Mouse (Mus musculus): ENCODE measurements around the gene Tarbp1. TPM values are rescaled to one million over a fixed set of nuclear protein-coding genes. Genes with fewer than 3 reads are reported as not detected.
A peak's percentile ranks its signal among the peaks of the same experiment; 100 is the strongest.

Gene Tarbp1
- 1 to 10 TPM; 3.7 to 4.5 TPM for total RNA-seq (2021)

DNA sequence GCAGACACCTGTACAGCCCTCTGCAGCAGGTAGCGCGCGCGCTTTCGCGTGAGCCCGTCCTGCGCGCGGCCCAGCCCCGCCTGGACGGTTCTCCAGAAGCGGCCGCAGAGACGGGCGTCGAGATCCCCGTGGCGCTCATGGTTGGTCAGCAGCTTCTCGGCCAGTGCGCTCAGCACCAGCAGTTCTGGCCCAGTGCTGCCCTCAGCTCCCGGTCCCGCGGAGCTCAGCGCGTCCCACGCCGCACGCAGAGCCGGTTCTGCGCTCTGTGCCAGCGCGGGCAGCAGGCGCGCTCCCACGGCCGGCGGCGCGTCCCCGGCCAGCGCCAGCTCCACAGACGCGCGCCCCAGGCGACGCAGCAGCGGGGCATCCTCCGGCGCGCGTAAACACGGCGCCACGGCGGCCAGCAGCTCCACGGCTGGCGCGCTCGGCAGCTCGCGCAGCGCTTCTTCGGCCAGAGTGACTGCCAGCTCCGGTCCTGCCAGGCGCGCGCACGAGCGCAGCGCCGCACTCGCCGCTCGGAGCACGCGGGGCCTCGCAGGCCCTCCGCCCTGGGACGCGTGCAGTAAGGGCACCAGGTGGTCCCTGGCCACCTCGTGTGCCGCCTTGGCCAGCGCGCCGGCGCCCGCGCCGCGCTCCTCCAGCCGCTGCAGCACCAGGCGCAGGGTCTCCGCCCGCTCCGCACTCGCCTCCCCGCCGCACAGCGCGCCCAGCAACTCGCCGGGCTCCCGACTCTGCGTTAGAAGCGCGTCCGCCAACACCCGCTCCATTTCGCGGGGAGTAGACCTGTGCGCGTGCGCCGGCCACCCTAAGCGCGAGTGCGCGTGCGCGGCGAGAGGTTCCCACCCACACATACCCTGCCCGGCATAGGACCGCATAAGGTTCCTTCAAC, at the start of gene Tarbp1:
TSS of gene Tarbp1 (minus strand) at position 767 of the 889 bp plus-strand sequence.
- intact Hi-C loops (cut with DNase I): loop anchor here (5.0 kb wide), 1 partner anchor 217 kb away; no protein-coding TSS in a partner anchor

DNA sequence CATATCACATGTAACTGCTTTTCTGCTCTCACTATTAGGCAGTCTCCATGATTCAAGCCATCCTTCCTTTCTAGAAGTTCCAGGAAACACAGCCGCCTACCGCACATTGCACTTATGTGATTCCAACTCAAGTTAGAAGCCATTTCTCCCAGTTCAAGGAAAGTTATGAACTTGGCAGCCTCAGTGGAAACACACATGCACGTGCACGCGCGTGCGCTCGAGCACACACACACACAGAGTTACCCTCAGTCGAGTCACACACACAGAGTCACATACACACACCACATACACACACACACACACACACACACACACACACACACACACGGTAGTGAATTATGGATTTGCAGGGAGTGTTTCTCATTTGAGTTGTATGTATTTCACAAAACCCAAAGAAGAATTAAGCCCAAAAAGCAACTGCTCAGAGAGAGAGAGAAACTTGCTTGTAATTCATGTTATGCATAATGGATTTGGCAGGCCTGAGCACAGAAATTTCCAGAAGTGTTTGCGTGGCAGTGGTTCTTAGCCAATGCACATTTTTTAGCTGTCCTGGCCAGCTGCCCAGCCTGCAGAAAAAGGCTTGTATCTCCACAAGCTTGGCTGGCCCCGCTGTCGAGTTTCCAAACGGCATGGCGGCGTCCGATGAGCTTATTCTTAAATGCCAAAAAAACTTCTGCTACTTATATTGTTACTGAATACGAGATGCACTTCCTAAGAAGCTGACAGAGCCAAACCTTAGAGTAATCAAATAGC, 49.5 kb upstream of the Tarbp1 start:
- intact Hi-C loops (cut with DNase I): loop anchor here (5.0 to 10.0 kb wide), 2 partner anchors 63 to 140 kb away; no protein-coding TSS in a partner anchor

More for the DNA sequence above, at the start of gene Tarbp1:
- DNase-seq (ENCODE audit: extremely low spot score in 1 of 2, low spot score in 2 of 2): peak; percentile 83 to 93

DNA sequence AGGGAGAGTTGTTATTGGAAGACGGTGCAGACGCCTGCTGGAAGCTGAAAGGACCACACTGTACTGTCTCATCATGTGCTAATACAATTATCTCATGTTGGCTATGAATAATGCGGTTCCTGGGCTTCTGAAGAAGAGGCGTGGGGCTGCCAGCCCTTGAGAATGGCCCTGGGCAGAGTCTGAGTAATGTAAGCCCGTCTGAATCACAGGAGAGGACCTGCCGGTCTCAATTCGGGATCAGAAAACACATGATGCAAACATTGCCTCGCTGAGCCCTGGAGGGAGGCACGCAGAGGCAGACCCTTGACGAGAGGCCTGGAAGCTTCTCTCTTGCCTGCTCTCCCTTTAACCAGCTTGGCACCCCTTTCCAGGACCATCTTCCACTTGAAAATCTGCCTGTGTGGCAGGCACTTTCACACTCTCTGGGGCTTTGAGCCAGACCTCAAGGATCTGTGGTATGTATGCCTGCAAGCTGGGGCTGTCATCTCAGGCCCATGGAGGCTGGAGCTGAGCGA, 48.3 kb upstream of the Tarbp1 start:
- intact Hi-C loops (cut with DNase I): loop anchor here (5.0 to 10.0 kb wide), 2 partner anchors 64 to 142 kb away; no protein-coding TSS in a partner anchor
- no peak for DNase-seq (ENCODE audit: extremely low spot score in 1 of 2, low spot score in 2 of 2)

More for the DNA sequence above, 49.5 kb upstream of the Tarbp1 start:
- peak; percentile 89 for DNase-seq (ENCODE audit: extremely low spot score in 1 of 2, low spot score in 2 of 2)

DNA sequence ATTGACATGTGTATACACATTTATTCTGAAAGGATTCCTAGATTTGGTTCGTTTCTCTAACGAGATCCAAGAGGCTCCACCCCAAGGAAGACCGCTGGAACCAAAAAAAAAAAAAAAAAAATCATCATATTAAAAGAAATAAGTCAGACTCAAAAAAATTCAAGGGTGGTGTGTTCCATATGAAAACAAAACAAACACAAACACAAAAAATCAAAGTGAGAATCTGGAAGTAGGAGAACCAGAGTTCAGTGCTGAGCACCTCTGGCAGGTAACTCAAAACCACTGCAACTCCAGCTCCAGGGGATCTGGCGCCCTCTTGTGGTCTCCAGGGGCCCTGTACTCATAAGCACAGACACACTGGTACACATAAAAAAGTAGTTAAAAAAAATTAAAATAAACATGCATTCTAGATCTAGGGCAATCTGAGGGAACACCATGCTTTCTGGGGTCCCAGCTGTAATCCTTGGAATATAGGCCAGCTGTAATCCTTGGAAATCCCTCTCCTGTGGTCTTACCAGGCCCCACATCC, 44.6 kb upstream of the Tarbp1 start:
- intact Hi-C loops (cut with DNase I): no loop called here
- no peak for DNase-seq (ENCODE audit: extremely low spot score in 1 of 2, low spot score in 2 of 2)

DNA sequence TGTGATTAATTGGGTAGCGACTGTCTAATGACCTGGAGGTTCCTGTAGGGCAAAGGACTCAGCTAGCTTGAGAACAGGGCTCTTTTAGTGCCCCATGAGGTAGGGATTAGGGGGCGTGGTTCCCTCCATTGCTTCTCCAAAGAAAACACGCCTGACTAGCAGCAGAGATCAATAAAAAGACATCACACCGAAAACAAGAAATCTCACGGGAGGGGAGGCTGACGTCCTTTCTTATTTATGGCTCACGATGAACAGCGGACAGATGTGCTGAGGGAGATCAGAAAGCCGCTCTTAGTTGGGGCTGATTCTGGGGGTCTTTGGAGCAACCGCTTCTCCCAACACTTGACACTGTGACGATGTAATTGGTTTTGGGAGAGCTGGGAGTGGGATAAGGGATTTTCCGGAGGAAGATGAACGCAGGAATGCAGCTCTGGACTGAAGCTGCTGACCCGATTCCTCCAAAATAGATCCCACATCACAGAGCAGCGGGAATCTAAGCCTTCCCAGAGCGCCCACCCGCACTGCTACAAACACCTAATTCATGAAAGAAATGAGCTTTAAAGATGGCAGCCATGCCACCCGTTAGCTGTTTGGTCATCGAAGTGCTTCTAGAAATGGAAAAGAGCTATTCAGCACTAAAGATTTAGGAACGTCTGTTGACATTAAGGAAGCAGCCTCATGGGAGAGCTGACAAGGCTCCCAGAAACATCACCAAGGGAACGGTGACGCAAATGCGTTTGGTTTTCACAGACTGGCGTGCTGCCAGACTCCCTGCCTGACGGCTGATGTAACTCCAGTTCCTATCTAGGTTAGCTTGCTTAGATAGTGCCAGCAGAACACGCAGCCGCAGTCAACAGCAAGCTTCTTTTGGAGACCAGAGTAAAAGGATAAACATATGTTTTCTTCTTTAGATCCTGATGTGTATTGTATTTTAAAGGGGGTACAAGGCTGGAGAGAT, 42.0 kb upstream of the Tarbp1 start:
- intact Hi-C loops (cut with DNase I): no loop called here
- peak; percentile 98 for DNase-seq (ENCODE audit: extremely low spot score in 1 of 2, low spot score in 2 of 2)

DNA sequence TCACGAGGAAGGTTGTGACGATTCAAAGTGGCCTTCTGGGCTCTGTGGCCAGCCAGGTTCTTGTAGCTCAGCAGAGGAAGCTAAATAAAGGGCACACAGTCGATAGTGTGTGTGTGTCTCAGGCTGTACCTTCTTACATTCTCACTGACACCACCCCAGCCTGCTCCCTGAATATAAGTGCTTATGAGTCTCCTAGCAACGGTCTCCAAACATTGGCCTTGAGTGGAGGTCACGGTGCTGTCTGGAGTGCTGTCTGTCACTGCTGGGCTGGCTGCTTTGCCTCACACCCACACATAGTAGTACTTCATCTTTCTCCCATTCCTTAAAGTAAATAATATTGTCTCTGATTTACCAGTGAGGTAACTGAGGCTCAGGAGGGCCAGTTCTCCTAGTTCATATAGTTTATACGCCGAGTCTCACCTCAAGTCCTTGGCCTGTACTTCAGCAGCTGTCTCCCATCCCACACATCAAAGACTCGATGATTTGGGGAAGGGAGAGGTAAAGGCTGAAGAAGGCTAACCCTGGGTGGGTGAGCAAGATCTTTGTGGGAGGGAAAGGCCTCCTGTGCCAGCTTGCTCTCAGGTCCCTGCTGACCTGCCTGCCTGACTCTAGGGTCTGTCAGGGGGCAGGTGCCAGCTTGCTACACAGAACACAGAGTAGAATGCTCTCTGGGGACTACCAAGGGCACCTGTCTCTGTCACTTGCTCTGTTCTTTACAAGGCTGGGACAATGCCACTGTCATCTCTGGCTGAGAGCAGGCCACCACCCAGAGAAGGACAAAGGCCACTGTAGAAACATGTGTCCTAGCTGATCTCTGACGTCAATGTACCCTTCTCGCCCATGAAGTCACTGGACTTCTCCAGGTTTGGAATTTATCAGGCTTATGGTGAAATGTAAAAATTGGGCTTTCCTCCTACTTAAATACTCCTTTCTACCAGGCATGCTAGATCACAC, 39.4 kb upstream of the Tarbp1 start:
- intact Hi-C loops (cut with DNase I): no loop called here
- DNase-seq (ENCODE audit: extremely low spot score in 1 of 2, low spot score in 2 of 2): no peak

DNA sequence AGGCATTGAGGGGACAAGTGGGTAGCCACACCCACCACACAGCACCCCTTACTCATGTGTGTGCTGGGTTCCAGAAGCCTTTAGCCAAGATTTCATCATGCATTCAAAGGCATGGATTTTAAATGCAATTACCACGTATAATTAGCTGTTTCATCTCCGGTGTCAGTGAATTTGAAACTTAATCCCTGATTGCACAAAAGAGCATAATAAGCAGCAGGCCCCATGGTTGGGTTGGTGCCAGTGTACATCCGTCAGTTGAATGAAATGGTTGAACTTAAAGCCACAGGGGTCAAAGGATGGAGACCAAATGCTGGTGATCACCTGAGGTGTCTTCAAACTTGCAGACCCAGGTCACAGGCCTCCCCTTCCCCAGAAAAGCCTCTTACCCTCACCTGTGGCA, 36.0 kb upstream of the Tarbp1 start:
- intact Hi-C loops (cut with DNase I): no loop called here

DNA sequence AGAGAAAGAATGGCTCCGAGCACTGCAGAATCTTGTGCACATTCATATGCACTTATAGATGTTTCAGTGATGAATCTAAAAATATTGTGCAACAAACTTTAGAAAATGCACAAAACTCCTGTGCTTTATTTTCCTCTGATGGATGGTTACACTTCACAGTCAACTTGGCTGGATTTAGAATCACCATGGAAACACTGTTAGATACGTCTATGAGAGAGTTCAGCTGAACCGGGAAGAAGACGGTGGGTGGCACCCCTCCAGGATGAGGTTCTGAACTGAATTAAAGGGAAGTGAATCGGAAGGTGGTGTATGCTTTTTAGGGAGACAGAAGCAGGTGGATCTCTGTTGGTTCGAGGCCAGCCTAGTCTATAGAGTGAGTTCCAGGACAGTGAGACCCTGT, 34.8 kb upstream of the Tarbp1 start:
- DNase-seq (ENCODE audit: extremely low spot score in 1 of 2, low spot score in 2 of 2): peak in 1 of 2 experiments; percentile 59
- intact Hi-C loops (cut with DNase I): no loop called here

More for the DNA sequence above, 36.0 kb upstream of the Tarbp1 start:
- no peak for DNase-seq (ENCODE audit: extremely low spot score in 1 of 2, low spot score in 2 of 2)

DNA sequence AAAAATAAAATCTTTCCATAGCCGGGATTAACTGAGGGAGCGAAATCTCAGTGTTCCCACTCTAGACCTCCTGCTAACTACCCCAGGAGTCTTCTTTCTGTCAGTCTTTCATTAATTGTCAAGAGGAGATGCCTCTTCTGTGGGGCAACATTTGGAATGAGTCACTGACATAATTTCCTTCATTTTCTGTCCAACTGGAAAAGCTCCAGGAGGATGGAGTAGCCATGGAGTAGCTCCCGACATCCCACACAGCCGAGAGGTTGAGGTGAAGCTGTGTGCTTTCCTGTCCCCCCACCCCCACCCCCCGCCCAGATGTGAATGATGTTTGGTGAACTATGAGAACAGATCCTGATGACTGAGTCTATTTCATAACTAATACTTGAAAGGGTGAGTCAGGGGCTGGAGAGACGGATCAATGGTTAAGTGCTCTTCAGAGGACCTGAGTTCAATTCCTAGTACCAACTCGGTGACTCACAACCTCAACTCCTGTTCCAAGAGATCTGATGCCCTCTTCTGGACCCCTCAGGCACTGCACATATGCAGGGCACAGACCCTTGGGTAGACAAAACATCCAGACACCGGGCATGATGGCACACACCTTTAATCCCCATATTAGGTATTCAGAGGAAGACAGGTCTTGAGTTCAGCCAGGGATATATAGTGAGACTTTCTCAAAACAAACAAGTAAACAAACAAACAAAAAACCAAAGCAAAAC, 34.2 kb upstream of the Tarbp1 start:
- no peak for DNase-seq (ENCODE audit: extremely low spot score in 1 of 2, low spot score in 2 of 2)
- intact Hi-C loops (cut with DNase I): no loop called here

DNA sequence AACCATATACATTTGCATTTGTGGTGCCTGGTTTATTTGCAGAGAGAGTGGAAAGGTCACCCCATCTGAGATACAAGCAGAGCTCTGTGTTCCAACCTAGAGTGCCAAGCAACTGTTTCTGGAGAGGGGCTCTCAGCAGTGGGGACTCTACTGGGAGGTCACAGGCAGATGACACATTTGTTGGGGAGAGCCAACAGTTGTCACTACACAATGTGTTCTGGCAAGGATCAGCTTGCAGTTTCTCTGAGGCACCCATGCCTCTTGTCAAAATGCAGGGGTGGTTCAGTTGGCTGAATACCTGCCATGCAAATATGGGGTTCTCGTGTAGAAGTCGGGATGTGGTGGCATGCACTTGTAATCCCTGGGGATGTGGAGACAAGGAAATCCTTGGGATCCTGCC, 33.4 kb upstream of the Tarbp1 start:
- intact Hi-C loops (cut with DNase I): no loop called here
- DNase-seq (ENCODE audit: extremely low spot score in 1 of 2, low spot score in 2 of 2): no peak

DNA sequence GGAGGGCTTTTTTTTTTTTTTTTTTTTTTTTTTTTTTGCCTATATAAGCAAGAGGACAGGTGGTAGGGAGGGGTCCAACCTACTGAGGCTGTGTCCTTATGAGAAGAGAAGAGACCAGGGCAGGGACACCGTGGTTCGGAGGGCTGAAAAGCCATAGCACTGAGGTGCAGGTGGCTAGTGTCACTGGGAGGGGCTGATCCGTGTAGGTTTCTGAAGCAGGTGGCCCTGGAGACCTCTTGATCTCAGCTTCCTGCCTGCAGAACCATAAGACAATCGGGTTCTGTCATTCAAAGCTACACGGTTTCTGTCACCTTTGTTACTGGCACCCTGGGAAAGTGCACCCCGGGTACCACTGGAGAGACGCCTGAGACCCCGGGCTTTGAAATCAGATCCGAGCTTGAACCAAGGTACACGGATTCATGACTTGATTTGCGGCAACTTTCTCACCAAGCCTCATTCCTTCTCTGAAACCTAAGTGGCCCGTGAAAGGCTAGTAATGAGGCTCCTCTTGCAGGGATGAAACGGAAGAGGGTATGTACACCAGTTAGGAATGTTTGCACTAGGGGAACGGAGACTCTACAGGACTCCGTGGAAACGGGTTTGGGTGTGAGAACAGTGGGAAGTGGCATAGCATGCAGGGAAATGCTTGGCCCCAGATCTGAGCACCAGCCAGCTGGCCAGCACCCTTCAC, 29.8 kb upstream of the Tarbp1 start:
- intact Hi-C loops (cut with DNase I): no loop called here
- no peak for DNase-seq (ENCODE audit: extremely low spot score in 1 of 2, low spot score in 2 of 2)

DNA sequence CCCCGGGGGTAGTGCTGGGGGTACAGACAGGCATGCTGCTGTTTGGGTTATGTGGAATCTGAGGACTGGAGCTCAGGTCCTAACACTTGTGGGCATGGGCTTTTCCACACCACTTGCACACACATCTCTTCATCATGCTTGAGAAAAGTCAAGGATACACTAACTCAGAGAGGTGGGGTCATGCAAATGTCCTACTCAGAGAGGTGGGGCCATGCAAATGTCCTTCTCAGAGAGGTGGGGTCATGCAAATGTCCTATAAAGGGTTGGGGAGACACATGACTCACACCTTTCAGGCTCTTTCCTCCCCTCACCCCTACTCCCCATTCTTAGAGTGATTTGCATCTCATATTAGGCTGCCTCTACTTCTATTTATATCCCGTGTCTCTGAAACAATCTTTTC, 27.9 kb upstream of the Tarbp1 start:
- DNase-seq (ENCODE audit: extremely low spot score in 1 of 2, low spot score in 2 of 2): no peak
- intact Hi-C loops (cut with DNase I): no loop called here

DNA sequence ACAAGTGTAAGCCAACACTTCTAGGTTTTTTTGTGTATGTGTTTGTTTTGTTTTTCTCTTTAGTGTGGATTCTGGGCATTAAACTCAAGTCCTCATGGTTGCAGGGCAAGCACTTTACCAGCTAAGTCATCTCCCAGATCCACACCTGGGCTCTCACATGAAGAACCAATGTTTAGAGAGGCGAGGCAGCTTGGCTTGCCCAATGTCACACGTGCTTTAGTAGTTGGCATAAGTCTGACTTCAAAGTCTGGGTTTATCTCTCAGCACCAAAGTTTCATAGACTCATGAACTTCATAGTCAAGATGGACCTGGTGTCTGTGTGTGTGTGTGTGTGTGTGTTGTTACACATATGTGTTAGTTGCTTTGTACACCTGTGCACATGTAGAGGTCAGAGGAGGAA, 24.5 kb upstream of the Tarbp1 start:
- DNase-seq (ENCODE audit: extremely low spot score in 1 of 2, low spot score in 2 of 2): no peak
- intact Hi-C loops (cut with DNase I): loop anchor here (5.0 to 10.0 kb wide), 3 partner anchors 88 to 478 kb away; no protein-coding TSS in a partner anchor

DNA sequence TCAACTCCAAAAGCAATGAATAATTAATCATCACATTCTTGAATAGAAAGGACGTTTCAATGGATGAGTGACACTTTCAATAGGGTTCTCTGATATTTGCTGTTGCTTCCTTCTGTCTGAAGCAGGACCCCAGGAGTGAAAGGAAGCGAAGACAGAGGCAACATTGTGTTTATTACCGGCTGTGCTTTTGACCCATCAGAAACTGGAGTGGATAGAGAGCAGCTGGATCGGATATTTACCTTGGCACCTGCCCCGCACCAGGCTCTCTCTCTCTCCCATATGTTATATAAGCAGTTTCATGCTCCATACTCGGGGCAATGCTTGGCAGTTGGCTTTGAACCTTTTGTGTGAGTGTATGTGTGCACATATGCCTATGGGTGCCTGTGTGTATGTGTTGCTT, 23.6 kb upstream of the Tarbp1 start:
- intact Hi-C loops (cut with DNase I): loop anchor here (5.0 to 10.0 kb wide), 3 partner anchors 89 to 479 kb away; no protein-coding TSS in a partner anchor
- no peak for DNase-seq (ENCODE audit: extremely low spot score in 1 of 2, low spot score in 2 of 2)

DNA sequence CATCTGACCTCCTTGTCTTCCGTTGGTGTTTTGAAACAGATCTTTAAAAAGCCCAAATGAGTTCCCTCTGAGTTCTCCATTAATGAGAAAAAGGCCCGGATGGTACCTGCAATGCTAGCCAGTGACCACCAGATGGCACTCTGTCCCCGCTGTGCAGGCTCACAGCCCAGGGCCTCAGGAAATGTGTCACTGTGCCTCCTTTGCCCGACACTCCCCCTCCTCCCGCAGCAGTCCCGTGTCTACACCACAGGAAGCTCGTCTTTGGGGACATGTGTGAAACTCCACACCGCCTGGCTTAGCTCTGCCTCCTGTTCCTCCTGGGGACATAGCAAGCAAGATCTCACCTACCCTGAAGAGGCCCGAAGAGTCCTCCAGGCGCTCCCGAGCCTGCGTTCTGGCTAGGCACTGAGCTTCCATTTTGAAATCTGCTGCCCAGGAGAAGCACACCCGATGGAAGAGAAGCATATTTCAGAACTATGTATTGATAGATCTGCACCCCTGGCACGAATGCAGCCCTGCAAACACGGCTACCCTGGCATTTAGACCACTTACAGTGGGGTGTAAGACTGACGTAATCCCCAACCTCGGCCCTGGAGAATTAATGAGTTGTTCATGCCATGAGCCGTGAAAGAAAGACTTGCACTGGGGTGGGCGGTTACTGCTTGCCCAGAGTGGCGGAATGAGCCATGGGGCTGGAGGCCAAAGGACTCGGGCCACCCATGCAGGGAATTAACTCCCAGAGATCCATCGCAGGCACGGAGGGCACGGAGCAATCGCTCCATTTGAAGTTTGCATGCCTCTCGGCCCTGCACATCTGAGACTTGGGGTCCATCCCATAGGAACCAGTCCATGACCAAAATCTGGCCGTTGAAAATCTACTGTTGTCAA, 22.9 kb upstream of the Tarbp1 start:
- peak; percentile 92 for DNase-seq (ENCODE audit: extremely low spot score in 1 of 2, low spot score in 2 of 2)
- intact Hi-C loops (cut with DNase I): loop anchor here (2.0 to 10.0 kb wide), 4 partner anchors 90 to 480 kb away; no protein-coding TSS in a partner anchor
